Mouse (Mus musculus) embryonic stem cell, embryonic (primary cell): ENCODE results near the gene Tmub1.

Experiments used
- CTCF ChIA-PET, 4 experiments: fragments of 300-600 bp in 2 of 4; fragments of 350-600 bp in 2 of 4; sonication (Branson Sonifier 250); formaldehyde crosslinking; loops; one replicate each; lab custom pipeline; 2022; ENCODE audit warnings: inconsistent platforms in 2 of 4; lab: Charles Lee
- POLR2A ChIA-PET, 4 experiments: fragments of 300-600 bp in 2 of 4; fragments of 350-600 bp in 2 of 4; sonication (Branson Sonifier 250); formaldehyde crosslinking; loops; one replicate each; lab custom pipeline; 2022; ENCODE audit warnings: antibody characterized with exemption in 4 of 4, inconsistent platforms in 1 of 4; lab: Charles Lee

The Tmub1 gene

GRCm38 (mm10) chr5:24447624-24448298, at the start of gene Tmub1:
Tmub1 (minus strand) TSS chr5:24447854.
- ChIA-PET CTCF (interaction anchor here (0.5 to 2.3 kb wide), 13 partner anchors 31 to 621 kb away, joined by 3 to 11 read pairs (median 5); partner anchors contain the start of gene Abcb8 (in 1 of the 4)), POLR2A (interaction anchor here (0.5 to 2.4 kb wide), 40 partner anchors 9 to 396 kb away, joined by 3 to 18 read pairs (median 4); partner anchors contain the start of genes Abcb8 (in 2 of the 4), Abcf2 (in 2 of the 4), Cdk5 (in 2 of the 4) and Slc4a2 (in 2 of the 4))

- POLR2A ChIA-PET: interaction anchor here in 2 of 4 experiments (0.6 to 1.5 kb wide), 8 partner anchors 11 to 687 kb away, joined by 3 to 7 read pairs (median 3); no protein-coding TSS in a partner anchor
Observed at GRCm38 (mm10) chr5:24496756-24497155, 49.1 kb upstream of the Tmub1 start.

GRCm38 (mm10) chr5:24495019-24495418, 47.4 kb upstream of the Tmub1 start:
- CTCF ChIA-PET: interaction anchor here in 2 of 4 experiments (0.6 to 1.3 kb wide), 3 partner anchors 9 to 53 kb away, joined by 3 to 7 read pairs (median 4); no protein-coding TSS in a partner anchor
- POLR2A ChIA-PET: interaction anchor here in 2 of 4 experiments (0.5 to 1.0 kb wide), 2 partner anchors 8 to 101 kb away, joined by 3 to 4 read pairs; no protein-coding TSS in a partner anchor

More at GRCm38 (mm10) chr5:24496756-24497155, 49.1 kb upstream of the Tmub1 start:
- CTCF ChIA-PET: interaction anchor here in 3 of 4 experiments (0.6 to 2.8 kb wide), 10 partner anchors 11 to 161 kb away, joined by 3 to 12 read pairs (median 6); no protein-coding TSS in a partner anchor

- CTCF ChIA-PET: interaction anchor here in 3 of 4 experiments (0.9 to 2.9 kb wide), 4 partner anchors 9 to 35 kb away, joined by 4 to 13 read pairs (median 4); partner anchors contain the start of gene Gbx1 (in 1 of the 3)
- POLR2A ChIA-PET: interaction anchor here in 1 of 4 experiments (1.5 to 2.2 kb wide), 2 partner anchors 12 to 19 kb away, joined by 5 to 7 read pairs; no protein-coding TSS in a partner anchor
Observed at GRCm38 (mm10) chr5:24492546-24493285, 45.1 kb upstream of the Tmub1 start.

- CTCF ChIA-PET: interaction anchor here in 3 of 4 experiments (0.6 to 2.7 kb wide), 5 partner anchors 20 to 524 kb away, joined by 3 to 8 read pairs (median 4); partner anchors contain the start of gene Abcb8 (in 1 of the 3)
- POLR2A ChIA-PET: interaction anchor here in 2 of 4 experiments (0.6 to 1.3 kb wide), 4 partner anchors 7 to 68 kb away, joined by 3 to 4 read pairs (median 3); no protein-coding TSS in a partner anchor
Observed at GRCm38 (mm10) chr5:24490413-24490920, 42.8 kb upstream of the Tmub1 start.

GRCm38 (mm10) chr5:24486738-24487137, 39.1 kb upstream of the Tmub1 start:
- ChIA-PET POLR2A (interaction anchor here in 2 of 4 experiments (1.0 to 1.1 kb wide), 3 partner anchors 11 to 25 kb away, joined by 3 read pairs; no protein-coding TSS in a partner anchor), CTCF (interaction anchor here in 3 of 4 experiments (0.6 to 2.4 kb wide), 4 partner anchors 16 to 198 kb away, joined by 3 to 14 read pairs (median 4); no protein-coding TSS in a partner anchor)

- CTCF ChIA-PET: interaction anchor here (0.6 to 6.0 kb wide), 63 partner anchors 8 to 297 kb away, joined by 3 to 72 read pairs (median 4); partner anchors contain the start of genes Abcb8 (in 2 of the 4) and Agap3 (in 2 of the 4)
- POLR2A ChIA-PET: interaction anchor here in 3 of 4 experiments (0.8 to 2.1 kb wide), 16 partner anchors 10 to 385 kb away, joined by 3 to 7 read pairs (median 4); partner anchors contain the start of genes Abcb8 (in 1 of the 3), Cdk5 (in 1 of the 3), Fastk (in 1 of the 3) and Klhl7 (in 1 of the 3)
Observed at GRCm38 (mm10) chr5:24486097-24486496, 38.4 kb upstream of the Tmub1 start.

- POLR2A ChIA-PET: interaction anchor here (0.5 to 2.1 kb wide), 32 partner anchors 10 to 1214 kb away, joined by 3 to 7 read pairs (median 4); partner anchors contain the start of genes Abcb8 (in 2 of the 4), Fastk (in 2 of the 4), Tmub1 (in 2 of the 4) and Cdk5 (in 1 of the 4)
- CTCF ChIA-PET: interaction anchor here (0.5 to 6.0 kb wide), 64 partner anchors 9 to 522 kb away, joined by 3 to 72 read pairs (median 5); partner anchors contain the start of genes Abcb8 (in 2 of the 4), Agap3 (in 2 of the 4), Abcf2 (in 1 of the 4) and Asic3 (in 1 of the 4)
Observed at GRCm38 (mm10) chr5:24484963-24485362, 37.3 kb upstream of the Tmub1 start.

- ChIA-PET CTCF (interaction anchor here (0.5 to 6.0 kb wide), 93 partner anchors 9 to 612 kb away, joined by 3 to 72 read pairs (median 5); partner anchors contain the start of genes Chpf2 (in 2 of the 4), Fastk (in 2 of the 4), 4931409K22Rik (in 1 of the 4) and Abcb8 (in 1 of the 4)), POLR2A (interaction anchor here in 3 of 4 experiments (0.6 to 1.7 kb wide), 23 partner anchors 8 to 1267 kb away, joined by 3 to 6 read pairs (median 4); partner anchors contain the start of genes Asic3 (in 1 of the 3) and Nupl2 (in 1 of the 3))
Observed at GRCm38 (mm10) chr5:24483326-24483725, 35.7 kb upstream of the Tmub1 start.

GRCm38 (mm10) chr5:24482247-24483079, 34.8 kb upstream of the Tmub1 start:
- POLR2A ChIA-PET: interaction anchor here in 3 of 4 experiments (0.7 to 2.0 kb wide), 19 partner anchors 7 to 1041 kb away, joined by 3 to 8 read pairs (median 4); partner anchors contain the start of genes Abcb8 (in 2 of the 3) and Tmub1 (in 1 of the 3)
- CTCF ChIA-PET: interaction anchor here (0.5 to 6.0 kb wide), 77 partner anchors 8 to 621 kb away, joined by 3 to 72 read pairs (median 5); partner anchors contain the start of genes Tmub1 (in 2 of the 4), Abcb8 (in 1 of the 4), Abcf2 (in 1 of the 4) and Agap3 (in 1 of the 4)

- CTCF ChIA-PET: interaction anchor here (0.5 to 6.0 kb wide), 30 partner anchors 8 to 245 kb away, joined by 3 to 72 read pairs (median 5); partner anchors contain the start of genes Tmub1 (in 2 of the 4), Abcb8 (in 1 of the 4), Abcf2 (in 1 of the 4) and Chpf2 (in 1 of the 4)
- POLR2A ChIA-PET: interaction anchor here in 2 of 4 experiments (1.1 to 2.0 kb wide), 7 partner anchors 9 to 145 kb away, joined by 3 to 8 read pairs (median 4); partner anchors contain the start of genes Abcb8 (in 2 of the 2) and Tmub1 (in 1 of the 2)
Observed at GRCm38 (mm10) chr5:24481647-24482046, 34.0 kb upstream of the Tmub1 start.

GRCm38 (mm10) chr5:24477909-24478308, 30.3 kb upstream of the Tmub1 start:
- CTCF ChIA-PET: no interaction called here
- POLR2A ChIA-PET: no interaction called here

GRCm38 (mm10) chr5:24475476-24476241, 28.0 kb upstream of the Tmub1 start:
- CTCF ChIA-PET: interaction anchor here (0.6 to 4.9 kb wide), 15 partner anchors 8 to 708 kb away, joined by 3 to 41 read pairs (median 4); partner anchors contain the start of gene Fastk (in 1 of the 4)
- POLR2A ChIA-PET: interaction anchor here (0.8 to 2.4 kb wide), 18 partner anchors 8 to 114 kb away, joined by 3 to 6 read pairs (median 4); partner anchors contain the start of genes Abcb8 (in 1 of the 4), Cdk5 (in 1 of the 4), Fastk (in 1 of the 4) and Slc4a2 (in 1 of the 4)

- CTCF ChIA-PET: interaction anchor here (0.6 to 4.9 kb wide), 14 partner anchors 8 to 753 kb away, joined by 3 to 41 read pairs (median 6); partner anchors contain the start of gene Fastk (in 1 of the 4)
- POLR2A ChIA-PET: interaction anchor here in 3 of 4 experiments (0.6 to 2.4 kb wide), 23 partner anchors 8 to 1193 kb away, joined by 3 to 6 read pairs (median 4); partner anchors contain the start of genes Cdk5 (in 2 of the 3), Fastk (in 2 of the 3), Slc4a2 (in 2 of the 3) and Abcb8 (in 1 of the 3)
Observed at GRCm38 (mm10) chr5:24474723-24475261, 27.1 kb upstream of the Tmub1 start.
